Mouse (Mus musculus) liver, embryonic 14.5 days (tissue): ENCODE data around the gene Spata20. TPM values are rescaled to one million over a fixed set of nuclear protein-coding genes. Genes with fewer than 3 reads are reported as not detected.

ENCODE experiments used
- ATAC-seq: fragments of 200-750 bp; cut with Nextera tagmentation; 2 replicates; pipeline ENCODE4 v1.8.0; 2017; ENCODE audit warnings: moderate number of reproducible peaks, mild to moderate bottlenecking, moderate library complexity; ENCODE audit not compliant: insufficient read depth
- DNase-seq, 3 experiments: peaks; one replicate each; pipeline ENCODE4 v3.0.0-alpha.2; 2012 to 2013; ENCODE audit warnings: low read depth in 3 of 3, low spot score in 3 of 3
- H3K27ac ChIP-seq: fragments of 300-500 bp; sonication (generic); 2 replicates; pipeline ENCODE4 v1.5.1; 2014; ENCODE audit warnings: moderate library complexity, mild to moderate bottlenecking, control low read depth, inconsistent platforms
- H3K27me3 ChIP-seq: fragments of 300-500 bp; sonication (generic); 2 replicates; pipeline ENCODE4 v1.6.1; 2014; ENCODE audit warnings: mild to moderate bottlenecking, low read length, moderate library complexity; ENCODE audit not compliant: control insufficient read depth, insufficient read depth
- H3K36me3 ChIP-seq: fragments of 300-500 bp; sonication (generic); replicated peaks from 2 replicates; pipeline ENCODE4 v1.6.1; 2014; ENCODE audit warnings: low read depth; ENCODE audit not compliant: control insufficient read depth, insufficient read depth
- H3K4me1 ChIP-seq, 2 experiments: fragments of 200-500 bp in 1 of 2; fragments of 300-500 bp in 1 of 2; sonication (generic) in 1 of 2; replicated peaks; 2 replicates each; pipeline ENCODE4 v1.6.1; 2012 to 2014; ENCODE audit warnings: antibody characterized with exemption in 1 of 2, inconsistent platforms in 1 of 2, low read length in 1 of 2; ENCODE audit not compliant: control insufficient read depth in 2 of 2, insufficient read depth in 2 of 2
- H3K4me2 ChIP-seq: fragments of 300-500 bp; sonication (generic); 2 replicates; pipeline ENCODE4 v1.6.1; 2014; ENCODE audit warnings: low read depth, mild to moderate bottlenecking, control low read depth, moderate library complexity
- H3K4me3 ChIP-seq, 2 experiments: fragments of 200-500 bp in 1 of 2; fragments of 300-500 bp in 1 of 2; sonication (generic) in 1 of 2; 2 replicates each; pipeline ENCODE4 v1.5.1; 2012 to 2014; ENCODE audit warnings: low read depth in 2 of 2, low read length in 2 of 2, mild to moderate bottlenecking in 2 of 2, control low read depth in 1 of 2, inconsistent platforms in 1 of 2, moderate library complexity in 1 of 2; ENCODE audit not compliant: insufficient read depth in 1 of 2
- H3K9ac ChIP-seq: fragments of 300-500 bp; sonication (generic); replicated peaks from 2 replicates; pipeline ENCODE4 v1.6.1; 2014; ENCODE audit warnings: mild to moderate bottlenecking, control low read depth, moderate library complexity
- H3K9me3 ChIP-seq: fragments of 300-500 bp; sonication (generic); 2 replicates; pipeline ENCODE4 v1.6.1; 2016; ENCODE audit warnings: low read length, mixed read lengths; ENCODE audit not compliant: control insufficient read depth
- CTCF ChIP-seq: IDR thresholded peaks from 2 replicates; pipeline ENCODE4 v1.5.1; 2016; ENCODE audit warnings: antibody characterized with exemption, low read depth, control low read depth
- EP300 ChIP-seq: IDR thresholded peaks from 2 replicates; pipeline ENCODE4 v1.6.1; 2016; ENCODE audit warnings: antibody characterized with exemption, low read depth
- WGBS: fragments of 180-500 bp; shearing (Covaris S2); extraction: QIAGEN DNeasy Blood & Tissue Kit; methylation state at CpG from one replicate; pipeline ENCODE4 v1.1.7; 2014; ENCODE audit not compliant: insufficient replicate concordance; 5-methylcytosine and 5-hydroxymethylcytosine counted together
- polyA plus RNA-seq, 2 experiments: library from polyadenylated mRNA; depleted of rRNA in 1 of 2; stranded (reverse) in 1 of 2; unstranded in 1 of 2; fragments of >200 nt; fragmentation: Nextera tagmentation in 1 of 2; extraction: Ambion mirVana in 1 of 2; gene quantifications; 2 replicates each; pipeline versions ENCODE4 v1.2.1 to v1.2.3; 2012 to 2014

Gene Spata20
- polyA plus RNA-seq, 2 experiments = not detected

GRCm38 (mm10) chr11:94471740-94472584 lies 14.0 kb downstream of the Spata20 start:
- Histone ChIP-seq H3K27me3 (peaks cover 65% of the 10 kb centered on the region), H3K36me3 (no peaks in the 10 kb centered on the region), H3K4me3 (no peak overlapping the region), H3K27ac (no peak overlapping the region), H3K9me3 (no peaks in the 10 kb centered on the region), H3K4me1 (no peaks in the 10 kb centered on the region), H3K9ac (no peak overlapping the region), H3K4me2 (no peak overlapping the region)
- no peak for TF ChIP-seq EP300
- TF ChIP-seq CTCF = no peak
- ATAC-seq (no peak), DNase-seq (no peak)
- WGBS = 5% methylated on average over 17 of the region's 17 CpGs

GRCm38 (mm10) chr11:94470391-94470790 lies 15.6 kb downstream of the Spata20 start:
- H3K4me2 ChIP-seq = no peak overlapping the region
- 52% methylated on average over 7 of the region's 7 CpGs for WGBS
- H3K4me1 ChIP-seq = no peaks in the 10 kb centered on the region
- H3K9ac ChIP-seq = no peak overlapping the region
- peaks cover 51% of the 10 kb centered on the region for H3K27me3 ChIP-seq
- TF ChIP-seq EP300 (no peak), CTCF (no peak)
- ATAC-seq (no peak), DNase-seq (no peak)
- H3K9me3 ChIP-seq = no peaks in the 10 kb centered on the region
- no peaks in the 10 kb centered on the region for H3K36me3 ChIP-seq
- no peak overlapping the region for H3K27ac ChIP-seq
- no peak overlapping the region for H3K4me3 ChIP-seq

- Histone ChIP-seq H3K27ac (no peak overlapping the region), H3K27me3 (peaks cover 41% of the 10 kb centered on the region), H3K4me2 (no peak overlapping the region), H3K9me3 (no peaks in the 10 kb centered on the region), H3K36me3 (no peaks in the 10 kb centered on the region), H3K9ac (no peak overlapping the region), H3K4me3 (no peak overlapping the region), H3K4me1 (no peaks in the 10 kb centered on the region)
- WGBS = 32% methylated on average over 9 of the region's 9 CpGs
- DNase-seq = no peak
- ATAC-seq = no peak
- TF ChIP-seq EP300 (no peak), CTCF (no peak)
Observed at GRCm38 (mm10) chr11:94469136-94470064, 16.6 kb downstream of the Spata20 start.

DNA sequence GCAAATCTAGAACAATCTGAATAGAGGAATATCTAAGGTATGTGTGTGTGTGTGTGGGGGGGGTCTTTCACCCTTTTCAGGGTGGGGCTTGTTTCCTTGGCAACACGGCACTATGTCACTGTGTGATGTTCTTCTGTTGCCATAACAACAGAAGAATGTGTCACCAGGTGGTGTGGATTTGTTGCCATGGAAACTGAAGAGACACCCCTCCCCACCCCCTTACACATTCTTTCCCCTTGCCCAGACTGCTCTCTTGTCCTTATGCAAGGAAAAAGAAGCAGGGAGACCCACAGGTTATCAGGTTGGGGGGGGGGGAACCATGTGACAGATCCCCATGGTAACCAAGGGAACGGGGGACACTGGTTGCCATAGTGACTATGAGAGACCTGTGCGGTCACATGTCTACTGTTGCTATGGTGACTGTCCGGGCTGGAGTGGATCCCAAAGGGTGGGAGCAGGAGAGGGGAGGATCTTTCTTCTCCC lies 17.4 kb downstream of the Spata20 start:
- H3K27ac ChIP-seq = no peak overlapping the region
- no peaks in the 10 kb centered on the region for H3K9me3 ChIP-seq
- 42% methylated on average over 4 of the region's 4 CpGs for WGBS
- ATAC-seq (no peak), DNase-seq (no peak)
- TF ChIP-seq CTCF (no peak), EP300 (no peak)
- H3K4me2 ChIP-seq = no peak overlapping the region
- H3K36me3 ChIP-seq = no peaks in the 10 kb centered on the region
- no peak overlapping the region for H3K4me3 ChIP-seq
- no peak overlapping the region for H3K9ac ChIP-seq
- H3K27me3 ChIP-seq = peaks cover 34% of the 10 kb centered on the region
- H3K4me1 ChIP-seq = no peaks in the 10 kb centered on the region
